Mouse (Mus musculus): ENCODE results near the gene Pam. TPM values are rescaled to one million over a fixed set of nuclear protein-coding genes. Genes with fewer than 3 reads are reported as not detected.

Gene Pam
- total RNA-seq, 2 experiments from 2014 or later, result 37.4 to 51.5 TPM

DNA sequence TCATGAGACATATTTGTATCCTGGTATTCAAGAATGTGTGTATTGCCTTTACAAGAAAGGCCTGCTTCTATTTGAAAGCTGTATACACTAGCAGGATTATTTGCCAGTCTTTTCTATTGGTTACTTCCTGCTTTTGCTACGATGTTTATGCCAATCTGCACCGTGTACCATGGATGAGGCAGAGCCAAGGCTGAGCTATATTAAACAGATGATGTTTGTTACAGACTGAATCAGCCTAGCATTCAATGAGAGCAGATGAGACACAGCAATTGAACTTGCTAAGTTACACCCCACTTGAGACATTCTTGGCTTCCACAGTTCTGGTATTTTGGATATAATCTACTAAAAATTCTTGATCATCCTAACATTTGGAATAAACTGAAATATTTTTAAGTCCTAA lies 267.9 kb downstream of the Pam start:
- DNase-seq, result no peak

DNA sequence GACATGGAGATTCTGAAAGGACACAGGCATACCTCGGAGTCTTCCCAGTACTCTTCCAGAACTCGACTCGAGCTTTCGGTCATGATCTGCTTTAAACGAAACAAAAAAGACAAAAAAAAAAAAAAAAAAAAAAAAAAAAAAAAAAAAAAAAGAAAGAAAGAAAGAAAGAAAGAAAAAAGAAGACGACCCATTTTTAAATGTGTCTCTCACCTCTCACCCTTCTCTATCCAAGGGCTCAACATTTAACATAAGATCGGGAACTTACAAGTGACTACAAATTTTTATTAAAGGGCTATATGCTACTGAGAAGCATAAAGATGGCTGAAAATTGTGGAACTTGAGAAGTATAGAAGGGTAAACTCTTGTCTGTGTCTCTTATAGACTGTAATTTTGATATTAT lies 272.5 kb downstream of the Pam start:
- no peak for DNase-seq

DNA sequence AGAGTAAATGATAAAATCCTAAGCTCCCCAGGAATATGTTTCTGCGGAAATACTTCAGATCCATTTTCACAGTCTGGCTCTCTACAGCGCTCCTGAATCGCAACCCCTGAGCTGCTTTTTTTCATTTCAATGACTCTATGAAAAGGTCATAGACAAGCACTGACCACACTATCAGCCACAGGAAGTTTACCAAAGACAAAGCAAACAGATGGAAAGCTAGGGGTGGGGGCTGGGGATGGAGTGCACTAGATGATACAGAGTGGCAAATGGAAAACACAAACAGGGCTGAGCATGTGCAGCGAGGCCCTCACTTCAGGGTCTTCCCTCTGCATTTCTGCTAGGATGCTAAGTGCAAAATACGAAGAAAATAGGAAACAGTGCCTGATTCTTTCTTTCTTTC lies 273.2 kb downstream of the Pam start:
- DNase-seq, result no peak

DNA sequence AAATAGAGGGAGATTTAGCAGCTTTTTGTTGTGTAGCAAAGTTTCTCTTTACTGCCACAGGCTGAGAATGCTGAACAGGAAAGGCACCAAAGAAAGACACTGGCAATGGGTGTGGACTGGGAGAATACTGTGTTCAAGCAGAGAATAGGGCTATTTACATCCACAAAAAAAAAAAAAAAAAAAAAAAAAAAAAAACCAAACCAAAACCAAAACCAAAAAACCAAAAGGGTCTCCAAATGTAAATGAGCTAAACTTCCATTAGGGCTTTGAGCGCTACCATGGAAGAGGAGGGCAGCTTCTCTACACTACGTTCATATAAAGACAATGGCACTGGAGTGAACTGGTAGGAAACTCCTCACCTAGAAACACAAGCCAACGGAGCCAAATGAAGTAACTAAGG lies 274.2 kb downstream of the Pam start:
- no peak for DNase-seq

DNA sequence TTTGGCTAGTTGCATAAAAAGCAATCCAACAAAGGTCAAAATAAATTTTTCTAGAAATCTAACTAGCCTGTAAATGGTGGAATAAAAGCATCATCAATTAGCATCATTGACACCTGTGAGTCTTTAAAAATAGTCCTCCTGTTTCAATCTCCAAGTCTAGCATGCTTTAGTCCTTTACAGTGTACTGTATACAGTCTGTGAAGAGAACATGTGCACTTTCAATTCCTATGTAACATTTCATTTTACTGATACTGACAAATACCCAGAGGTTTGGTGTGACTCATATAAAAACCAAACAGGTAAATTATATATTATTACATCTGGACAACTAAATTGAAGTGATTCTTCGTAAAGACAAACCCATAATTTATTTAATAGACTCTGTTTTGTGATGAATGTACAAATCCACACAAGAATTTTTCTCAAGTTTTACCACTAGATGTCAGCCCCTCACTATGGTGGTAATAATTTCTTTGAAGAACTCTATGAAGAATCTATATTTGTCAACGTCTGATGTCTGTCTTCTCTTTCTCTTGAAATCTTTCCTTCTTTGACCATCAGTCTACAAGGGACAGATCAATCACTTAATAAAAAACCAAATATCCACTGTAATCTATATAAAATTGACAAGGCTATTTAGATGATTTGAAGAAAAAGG lies 286.1 kb downstream of the Pam start:
- DNase-seq, result no peak

DNA sequence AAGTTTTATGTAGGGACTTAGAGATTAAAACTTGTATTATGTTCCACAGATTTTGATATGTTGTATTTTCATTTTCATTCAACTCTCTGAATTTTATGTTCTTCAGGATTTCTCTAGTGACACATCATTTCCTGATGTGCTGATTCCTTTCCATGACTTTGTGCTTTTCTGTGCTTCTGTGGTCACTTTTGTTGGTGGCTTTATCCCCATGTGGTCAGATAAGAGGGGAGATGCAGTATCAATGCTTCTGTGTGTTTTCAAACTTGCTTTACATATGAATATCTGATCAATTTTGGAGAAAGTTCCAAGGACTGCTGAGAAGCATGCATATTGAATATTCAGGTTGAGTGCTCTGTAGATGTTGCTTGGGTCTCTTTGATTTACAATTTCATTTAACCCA lies 290.9 kb downstream of the Pam start:
- no peak for DNase-seq

DNA sequence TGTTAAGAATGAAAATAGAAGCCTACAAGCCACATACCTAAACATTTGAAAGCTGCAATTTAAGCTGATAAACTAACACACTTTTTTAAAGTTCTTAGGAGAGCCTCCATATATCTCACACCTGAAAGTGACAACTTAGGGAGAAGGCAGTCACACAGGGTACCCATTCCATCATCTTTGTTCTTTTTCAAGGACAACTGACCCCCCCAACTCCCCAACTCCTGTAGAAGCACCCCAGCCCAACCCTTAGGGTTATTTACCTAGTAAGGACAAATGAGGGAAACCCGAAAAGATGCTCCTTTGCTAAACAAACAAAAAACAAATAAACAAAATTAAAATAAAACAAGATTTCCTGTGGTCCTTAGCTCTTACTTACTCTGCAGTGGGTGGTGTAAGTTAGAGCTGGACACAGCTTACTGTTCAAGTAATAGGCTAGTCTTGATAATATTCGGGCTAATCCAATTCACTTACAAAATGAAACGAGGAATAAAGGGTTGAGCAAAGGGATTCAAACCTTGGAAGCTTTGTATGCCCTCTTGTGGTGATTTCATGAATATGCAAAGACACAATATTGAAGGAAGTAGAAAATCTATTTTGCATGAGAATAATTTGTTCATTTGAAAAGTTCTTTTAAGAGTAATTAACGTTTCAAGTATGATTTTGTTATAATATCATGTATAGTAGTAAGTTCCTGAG lies 293.1 kb downstream of the Pam start:
- no peak for DNase-seq

DNA sequence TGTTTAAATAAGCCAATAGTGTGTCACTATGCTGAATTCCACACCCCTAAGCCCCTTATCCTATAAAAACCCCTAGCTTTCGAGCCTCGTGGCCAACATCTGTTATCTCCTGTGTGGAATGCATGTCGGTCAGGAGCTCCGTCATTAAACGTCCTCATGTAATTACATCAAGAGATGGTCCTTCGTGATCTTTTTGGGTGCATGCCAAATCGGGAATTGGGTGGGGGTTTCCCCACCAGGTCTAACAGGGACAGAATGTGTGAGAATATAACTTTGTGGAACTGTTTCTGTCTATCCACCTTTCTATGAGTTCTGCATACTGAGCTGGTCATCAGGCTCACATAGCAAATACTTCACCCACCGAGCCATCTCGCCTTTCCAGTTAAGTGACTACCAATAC lies 299.5 kb downstream of the Pam start:
- DNase-seq, result no peak

DNA sequence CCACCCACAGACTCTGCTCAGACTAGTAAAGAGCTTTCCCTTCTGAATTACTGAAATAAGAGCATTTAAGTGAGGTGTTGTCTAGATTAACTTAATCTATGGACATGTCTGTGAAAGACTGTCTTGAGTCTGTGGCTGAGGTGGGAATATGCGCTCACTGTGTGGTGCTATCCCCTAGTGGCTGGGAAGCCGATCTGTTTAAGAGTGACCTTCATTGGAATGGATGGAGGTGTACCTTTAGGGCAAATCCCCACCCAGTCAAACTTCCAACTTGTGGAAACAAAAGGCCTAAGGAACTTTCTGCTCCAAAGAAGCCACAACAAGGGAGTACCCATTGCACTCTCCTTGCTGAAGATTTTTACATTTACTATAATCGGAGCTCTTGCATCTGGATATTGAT lies 301.3 kb downstream of the Pam start:
- DNase-seq, result no peak

DNA sequence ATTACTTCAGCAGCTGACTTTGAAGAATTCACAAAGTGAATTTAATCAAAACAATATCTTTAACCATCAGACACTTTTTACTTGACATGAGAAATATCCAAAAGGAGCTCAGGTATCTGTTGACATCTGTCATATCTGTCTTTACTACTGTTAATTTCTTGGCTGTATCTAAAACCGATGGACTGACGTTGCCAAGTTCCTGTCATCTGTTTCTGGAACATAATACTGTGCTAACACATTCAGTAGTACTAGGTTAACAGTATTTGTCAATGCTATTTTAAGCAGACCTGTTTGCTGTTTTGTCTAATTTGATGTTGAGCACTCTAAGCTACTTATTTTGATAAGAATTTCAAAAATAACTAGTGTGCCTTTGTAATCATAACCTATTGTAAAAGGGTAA lies 307.0 kb downstream of the Pam start:
- no peak for DNase-seq

DNA sequence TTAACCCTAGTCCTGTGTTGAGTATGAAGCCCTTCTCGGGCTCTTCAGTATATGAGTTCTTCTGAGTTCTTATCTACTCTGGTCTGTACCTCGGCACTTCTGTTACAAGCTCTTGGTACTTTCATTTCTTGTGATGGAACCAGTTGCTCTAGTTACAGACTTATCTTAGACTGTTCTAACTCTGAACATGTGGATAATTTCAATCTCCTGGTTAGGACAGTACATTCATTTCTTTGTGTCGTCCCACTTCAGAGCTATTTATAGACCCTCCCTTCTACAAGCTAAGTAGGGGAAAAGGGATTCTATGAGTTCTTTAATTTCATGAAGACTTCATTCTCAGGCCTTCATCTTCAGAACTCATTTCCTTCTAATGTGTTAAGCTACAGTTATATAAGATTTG lies 307.8 kb downstream of the Pam start:
- no peak for DNase-seq

DNA sequence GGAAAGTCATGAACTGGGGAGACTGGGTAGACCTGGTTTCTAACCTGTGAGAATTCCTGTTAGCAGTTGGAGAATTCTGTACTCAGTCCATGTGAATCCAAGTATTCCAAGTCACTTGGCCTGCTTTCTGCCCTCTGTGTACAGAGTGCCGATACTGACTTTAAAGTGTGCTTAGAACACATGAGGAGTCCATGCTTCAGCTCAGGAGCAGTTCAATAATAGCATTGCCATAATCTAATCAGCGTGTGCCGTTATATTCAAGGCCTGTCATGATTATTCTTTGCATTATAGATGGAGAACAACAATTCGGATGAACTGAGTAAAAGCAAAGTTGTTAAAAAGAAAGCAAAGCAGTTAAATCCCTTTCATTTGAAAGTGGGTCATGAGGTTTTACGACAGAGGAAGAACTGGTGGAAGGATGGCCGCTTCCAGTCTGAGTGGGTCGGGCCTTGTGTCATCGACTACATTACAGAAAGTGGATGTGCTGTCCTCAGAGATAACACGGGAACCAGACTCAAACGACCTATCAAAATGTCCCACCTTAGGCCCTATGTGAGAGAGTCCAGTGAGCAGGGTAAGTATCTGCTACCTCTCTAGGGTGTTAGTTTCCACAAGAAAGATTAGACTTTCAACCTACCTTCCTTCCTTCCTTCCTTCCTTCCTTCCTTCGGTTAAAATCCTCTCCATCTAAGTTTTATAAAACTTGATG lies 309.6 kb downstream of the Pam start:
- DNase-seq, result no peak

DNA sequence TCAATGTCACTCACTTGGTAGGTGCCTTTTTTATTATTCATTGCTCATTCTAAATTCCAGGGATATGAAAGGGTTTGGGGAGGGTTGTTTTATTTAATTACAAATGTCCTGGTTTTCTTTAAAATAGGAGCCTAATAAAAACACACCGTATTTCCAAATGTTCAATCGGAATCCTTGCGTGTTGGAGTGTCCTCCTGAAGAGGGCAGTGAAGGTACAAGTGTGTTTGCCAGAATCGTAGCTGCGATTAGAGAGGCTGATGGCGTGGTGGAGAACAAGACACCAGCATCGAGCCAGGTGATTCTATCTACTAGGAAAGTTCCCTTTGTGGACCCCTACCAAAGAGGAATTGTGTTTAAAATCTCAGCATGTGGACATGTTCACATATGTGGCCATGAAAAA lies 310.5 kb downstream of the Pam start:
- DNase-seq, result no peak

DNA sequence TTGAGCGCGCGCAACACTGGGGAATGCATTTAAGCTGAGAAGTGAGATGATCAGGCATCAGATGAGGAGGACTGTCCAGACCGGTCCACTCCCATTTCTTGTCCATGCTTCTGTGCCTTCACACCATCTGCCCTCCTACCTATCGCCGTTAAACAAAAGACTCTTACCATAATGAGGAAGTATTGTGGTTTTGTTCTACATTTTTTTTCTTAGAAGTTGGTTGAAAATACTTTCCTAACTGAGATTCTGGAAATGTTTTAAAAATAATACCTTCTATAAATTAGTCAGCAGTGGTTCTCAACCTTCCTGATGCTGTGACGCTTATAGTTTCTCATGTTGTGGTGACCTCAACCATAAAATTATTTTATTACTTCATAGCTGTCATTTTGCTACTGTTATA lies 313.8 kb downstream of the Pam start:
- DNase-seq, result no peak

DNA sequence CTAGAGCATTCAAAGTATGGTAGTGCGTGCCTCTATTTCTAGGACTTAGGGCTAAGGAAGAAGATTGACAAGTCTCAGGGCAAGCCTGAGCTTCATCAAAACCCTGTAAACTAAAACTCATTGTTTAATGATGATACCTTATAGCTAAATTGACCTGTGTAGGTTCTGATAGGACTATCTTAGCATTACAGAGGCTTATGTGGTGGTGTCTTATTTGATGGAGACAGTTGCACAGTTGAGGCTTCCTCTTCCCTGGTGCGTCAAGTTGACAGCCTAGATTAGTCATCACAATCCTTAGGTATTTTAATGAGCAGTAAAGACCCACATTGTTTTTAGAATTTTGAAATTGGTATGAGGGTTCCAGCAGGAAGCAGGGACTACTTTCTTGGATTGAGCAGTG lies 321.5 kb downstream of the Pam start:
- no peak for DNase-seq

DNA sequence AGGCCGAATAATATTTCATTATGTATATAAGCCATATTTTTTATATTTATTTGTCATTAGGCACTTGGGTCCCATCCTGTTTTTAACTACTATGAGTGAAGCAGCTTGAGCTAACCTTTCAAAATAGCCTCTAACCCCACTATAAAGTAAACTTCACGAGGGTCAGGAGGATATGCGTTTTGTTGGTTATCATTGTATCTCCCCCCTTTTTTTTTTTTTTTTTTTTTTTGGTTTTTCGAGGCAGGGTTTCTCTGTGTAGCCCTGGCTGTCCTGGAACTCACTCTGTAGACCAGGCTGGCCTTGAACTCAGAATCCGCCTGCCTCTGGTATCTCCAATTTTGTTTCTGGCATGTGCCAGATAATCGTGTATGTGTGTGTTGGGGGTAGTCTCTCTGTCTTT lies 322.1 kb downstream of the Pam start:
- no peak for DNase-seq

DNA sequence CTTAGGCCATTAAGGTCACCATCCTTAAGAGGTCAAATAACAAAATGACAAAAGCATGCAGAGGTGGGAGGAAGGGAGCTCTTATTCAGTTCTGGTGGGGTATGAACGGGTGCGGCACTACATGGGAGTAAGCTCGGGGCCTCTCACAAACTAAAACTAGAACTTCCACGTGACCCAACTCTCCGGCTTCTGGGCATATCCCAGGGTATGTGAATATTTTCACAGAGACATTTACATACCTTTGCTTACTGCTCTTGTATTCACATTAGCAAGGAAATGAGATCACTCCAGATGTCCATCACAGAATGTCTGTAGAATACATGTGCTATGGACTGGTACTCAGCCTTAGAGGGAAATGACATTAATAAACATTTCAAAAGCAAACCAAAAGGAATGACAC lies 323.7 kb downstream of the Pam start:
- no peak for DNase-seq

DNA sequence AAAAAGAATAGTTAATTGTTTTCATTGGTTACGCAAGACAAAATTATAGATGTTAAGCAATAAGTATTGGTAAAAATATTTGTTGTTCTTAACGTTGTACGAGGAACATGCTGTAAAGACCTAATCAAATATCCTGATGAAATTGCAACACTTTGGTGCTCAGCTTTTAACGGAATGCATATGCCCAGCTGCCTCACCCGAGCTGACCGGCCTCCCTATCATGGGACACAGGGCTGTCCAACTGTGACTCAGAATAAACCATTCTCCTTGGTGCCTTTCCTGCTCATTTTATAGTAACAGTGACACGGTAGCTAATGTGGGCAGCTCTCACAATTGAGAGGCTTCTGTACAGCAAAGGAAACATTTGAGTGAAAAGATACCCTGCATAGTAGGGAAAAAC lies 324.3 kb downstream of the Pam start:
- DNase-seq, result no peak

DNA sequence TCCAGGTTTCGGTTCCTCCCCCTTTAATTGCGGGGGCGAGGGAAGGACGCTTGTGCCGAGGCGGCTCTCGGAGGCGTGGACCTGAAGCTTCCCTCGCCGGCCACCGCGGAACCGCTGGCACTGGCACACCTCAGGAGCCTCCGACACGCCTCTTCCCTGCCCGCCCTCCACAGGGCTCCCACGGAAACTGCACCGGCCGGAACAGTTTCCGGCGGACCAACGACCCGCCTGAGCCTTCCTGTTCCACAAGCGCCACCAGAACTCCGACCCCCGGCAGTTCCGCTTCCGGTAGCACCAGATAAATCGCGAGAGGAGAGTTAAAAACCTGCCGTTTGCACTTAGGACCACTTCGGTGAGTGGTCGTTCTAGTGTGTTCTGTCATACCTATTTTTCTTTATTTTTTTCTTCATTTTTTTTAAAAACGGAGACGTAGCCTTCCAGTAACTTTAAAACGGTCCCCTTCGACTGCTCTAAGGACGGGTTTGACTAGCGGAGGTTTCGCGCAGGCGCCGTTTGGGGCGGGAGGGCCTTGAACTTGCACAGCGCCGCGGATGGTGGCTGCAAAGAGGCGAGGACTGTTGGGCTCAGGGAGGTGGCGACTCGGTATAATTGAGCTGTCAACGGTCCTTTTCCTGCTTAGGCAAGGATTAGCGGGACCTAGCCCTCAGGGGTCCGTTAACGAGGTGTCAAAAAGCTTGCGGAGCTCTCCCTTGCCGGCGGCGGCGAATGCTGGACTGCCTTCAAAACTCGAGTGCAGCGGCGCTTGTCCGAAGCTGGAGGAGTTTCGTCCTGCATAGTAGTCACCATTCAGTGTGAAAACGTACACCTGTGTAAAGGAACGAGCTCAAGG lies 325.3 kb downstream of the Pam start, which contains the start of the genes Gin1 and Ppip5k2:
TSS of gene Gin1 (plus strand) at position 269 of the 850 bp plus-strand sequence.
TSS of gene Ppip5k2 (minus strand) at position 508 of the 850 bp plus-strand sequence.
- peak; percentile 92 for DNase-seq

DNA sequence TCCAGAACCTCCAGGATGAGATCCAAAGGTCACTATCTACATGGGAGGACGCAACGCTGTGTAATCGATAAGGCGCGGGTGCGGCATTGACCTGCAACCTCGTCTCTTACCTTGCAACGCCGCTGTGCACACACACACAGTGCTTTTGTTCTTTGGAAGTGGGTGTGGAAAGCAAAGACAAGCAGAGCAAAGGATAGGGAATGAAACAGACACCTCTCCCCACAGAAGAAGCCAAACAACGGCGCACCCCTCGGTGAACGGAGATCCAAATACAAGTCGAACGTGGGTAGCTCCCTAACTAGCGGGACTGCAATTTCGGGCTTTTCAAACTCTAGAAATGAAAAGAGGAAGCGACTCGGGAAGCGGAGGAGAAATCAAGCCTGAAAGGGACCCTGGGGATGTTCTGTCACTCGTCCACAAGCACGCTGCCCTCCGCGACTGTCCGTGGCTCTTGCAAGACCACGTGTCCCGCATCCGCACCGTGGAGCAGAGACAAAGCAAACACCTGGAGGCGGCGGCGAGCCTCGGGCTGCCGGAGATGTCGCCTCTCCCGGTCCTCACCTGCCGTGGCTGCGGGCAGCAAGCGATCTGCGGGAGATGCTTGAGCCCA lies 326.0 kb downstream of the Pam start:
- DNase-seq, result no peak

DNA sequence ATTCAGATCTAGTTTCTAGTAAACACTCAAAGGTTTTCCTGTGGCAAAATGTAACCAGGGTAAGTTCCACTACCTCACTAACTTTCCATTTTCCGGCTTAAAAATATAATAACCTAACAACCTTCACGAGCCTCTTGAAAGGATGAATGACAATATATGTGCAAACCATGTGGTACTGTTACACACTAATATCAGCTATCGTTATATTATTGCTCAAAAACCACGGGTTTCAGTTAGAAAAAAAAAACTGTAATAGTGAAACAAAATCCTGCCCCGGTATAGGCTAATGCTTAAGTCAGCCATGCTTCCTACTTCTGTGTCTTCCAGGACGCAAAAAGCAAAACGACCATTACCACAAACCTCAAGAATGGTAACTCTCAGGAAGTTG lies 326.5 kb downstream of the Pam start:
- no peak for DNase-seq

DNA sequence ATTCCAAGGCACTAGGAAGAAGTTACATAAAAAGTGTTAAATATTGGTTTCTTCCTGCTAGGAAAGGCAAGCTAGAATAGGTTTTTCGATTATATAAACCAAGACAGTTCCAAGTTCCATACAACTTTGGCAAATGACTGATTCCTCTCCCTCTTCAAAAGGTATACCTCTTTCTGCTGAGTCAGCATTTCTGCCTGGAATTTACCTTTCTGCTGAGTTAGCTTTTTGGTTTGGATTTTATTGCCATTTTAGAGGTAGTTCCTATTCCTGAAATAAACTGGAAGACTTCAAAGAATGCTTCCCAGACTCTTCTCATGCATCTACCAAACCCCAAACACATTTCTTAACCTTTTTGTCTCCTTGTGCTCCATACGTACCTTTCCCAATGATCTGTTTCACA lies 327.4 kb downstream of the Pam start:
- DNase-seq, result no peak

All from gastrocnemius, postnatal 25 days (tissue).